Mouse (Mus musculus): ENCODE data around the gene Rnf17.

DNA sequence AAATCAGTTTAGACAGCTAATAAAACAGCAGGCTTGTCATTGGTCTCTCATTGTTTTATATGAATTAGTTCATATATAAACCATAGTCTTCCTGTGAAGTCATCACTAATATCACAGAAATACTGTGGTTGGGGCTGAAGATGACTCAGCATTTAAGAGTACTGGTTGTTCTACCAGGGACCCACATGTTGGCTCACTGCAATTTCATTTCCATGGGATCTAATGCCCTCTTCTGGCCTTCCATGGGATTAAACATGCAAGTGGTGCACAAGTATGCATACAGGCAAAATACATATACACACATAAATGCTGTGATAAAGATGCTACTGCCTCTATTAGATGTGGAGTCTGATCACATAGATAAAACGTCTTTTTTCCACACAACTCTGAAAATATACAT is 65.8 kb downstream of the Rnf17 start:
- TF ChIP-seq CTCF (IDR thresholded peaks at IDR 0.05; ENCODE audit: low read depth) (peak; percentile 44; the same call in 1 of the 2 replicates), EP300 (IDR thresholded peaks at IDR 0.05; ENCODE audit: low read depth) (no peak)
